Mouse (Mus musculus) liver, postnatal 0 days (tissue): ENCODE data around the gene Calcoco1. TPM values are rescaled to one million over a fixed set of nuclear protein-coding genes. Genes with fewer than 3 reads are reported as not detected.

ENCODE experiments used
- ATAC-seq: fragments of 200-750 bp; cut with Nextera tagmentation; 2 replicates; pipeline ENCODE4 v1.8.0; 2017; ENCODE audit warnings: mild to moderate bottlenecking, moderate library complexity
- DNase-seq: peaks from one replicate; pipeline ENCODE4 v3.0.0-alpha.2; 2016
- H3K27ac ChIP-seq: fragments of 300-500 bp; sonication (generic); 2 replicates; pipeline ENCODE4 v1.5.1; 2014; ENCODE audit warnings: antibody characterized with exemption, moderate library complexity, mild to moderate bottlenecking, low read depth
- H3K27me3 ChIP-seq: fragments of 300-500 bp; sonication (generic); 2 replicates; pipeline ENCODE4 v1.6.1; 2014; ENCODE audit warnings: low read length, control low read depth, mixed read lengths; ENCODE audit not compliant: insufficient read depth
- H3K36me3 ChIP-seq: fragments of 300-500 bp; sonication (generic); replicated peaks from 2 replicates; pipeline ENCODE4 v1.6.1; 2014; ENCODE audit warnings: mild to moderate bottlenecking, control low read depth, low read length, moderate library complexity, mixed read lengths; ENCODE audit not compliant: insufficient read depth
- H3K4me1 ChIP-seq: fragments of 300-500 bp; sonication (generic); 2 replicates; pipeline ENCODE4 v1.6.1; 2014; ENCODE audit warnings: antibody characterized with exemption, mild to moderate bottlenecking, control low read depth; ENCODE audit not compliant: insufficient read depth
- H3K4me2 ChIP-seq: fragments of 300-500 bp; sonication (generic); 2 replicates; pipeline ENCODE4 v1.6.1; 2014; ENCODE audit warnings: low read depth, mild to moderate bottlenecking, low read length, moderate library complexity, mixed read lengths
- H3K4me3 ChIP-seq: fragments of 300-500 bp; sonication (generic); 2 replicates; pipeline ENCODE4 v1.5.1; 2014; ENCODE audit warnings: low read depth, low read length
- H3K9ac ChIP-seq: fragments of 300-500 bp; sonication (generic); replicated peaks from 2 replicates; pipeline ENCODE4 v1.6.1; 2014; ENCODE audit warnings: mild to moderate bottlenecking, moderate library complexity
- H3K9me3 ChIP-seq: fragments of 300-500 bp; sonication (generic); 2 replicates; pipeline ENCODE4 v1.6.1; 2016; ENCODE audit warnings: mild to moderate bottlenecking, control low read depth, low read length, mixed read lengths
- CTCF ChIP-seq: sonication (generic); IDR thresholded peaks from 2 replicates; pipeline ENCODE4 v1.5.1; 2016; ENCODE audit warnings: antibody characterized with exemption, low read depth
- EP300 ChIP-seq: IDR thresholded peaks from 2 replicates; pipeline ENCODE4 v1.6.1; 2016; ENCODE audit warnings: antibody characterized with exemption, low read depth, mild to moderate bottlenecking
- WGBS: fragments of 180-500 bp; shearing (Covaris S2); extraction: QIAGEN DNeasy Blood & Tissue Kit; methylation state at CpG from one replicate; pipeline ENCODE4 v1.1.7; 2014; ENCODE audit not compliant: insufficient replicate concordance; 5-methylcytosine and 5-hydroxymethylcytosine counted together
- polyA plus RNA-seq: library from polyadenylated mRNA; unstranded; fragments of >200 nt; fragmentation: Nextera tagmentation; extraction: Ambion mirVana; gene quantifications from 2 replicates; pipeline ENCODE4 v1.2.1, GENCODE M21; 2015

Calcoco1 gene
- polyA plus RNA-seq, 1 experiment from 2014 or later: 11.1 TPM

DNA sequence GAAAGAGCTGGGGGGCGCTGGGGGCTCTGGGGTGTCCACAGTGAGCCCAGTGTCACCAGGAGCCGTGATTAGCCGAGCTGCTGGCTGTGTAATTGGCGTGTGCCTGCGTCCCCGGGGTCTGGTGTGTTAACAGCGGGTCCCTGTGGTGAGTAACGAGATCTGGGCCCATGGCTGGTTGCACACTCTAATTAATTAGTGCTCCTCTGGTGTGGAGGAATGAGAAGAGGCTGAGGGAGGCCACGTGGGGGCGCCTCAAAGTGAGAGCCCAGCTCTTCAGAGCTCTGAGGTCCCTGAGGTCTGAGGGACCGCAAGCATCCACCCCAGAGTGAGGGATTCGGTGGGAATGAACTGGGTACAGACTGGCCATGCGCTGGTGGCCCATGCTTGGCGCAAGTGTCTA lies 13.1 kb upstream of the Calcoco1 start:
- H3K9ac ChIP-seq: no peak overlapping the region
- TF ChIP-seq CTCF (no peak), EP300 (no peak)
- no peaks in the 10 kb centered on the region for H3K36me3 ChIP-seq
- peaks cover 17% of the 10 kb centered on the region for H3K27me3 ChIP-seq
- H3K4me2 ChIP-seq: no peak overlapping the region
- DNase-seq: no peak
- no peaks in the 10 kb centered on the region for H3K9me3 ChIP-seq
- no peak overlapping the region for H3K27ac ChIP-seq
- WGBS: 47% methylated on average over 14 of the region's 14 CpGs
- H3K4me1 ChIP-seq: no peaks in the 10 kb centered on the region
- no peak for ATAC-seq
- no peak overlapping the region for H3K4me3 ChIP-seq

DNA sequence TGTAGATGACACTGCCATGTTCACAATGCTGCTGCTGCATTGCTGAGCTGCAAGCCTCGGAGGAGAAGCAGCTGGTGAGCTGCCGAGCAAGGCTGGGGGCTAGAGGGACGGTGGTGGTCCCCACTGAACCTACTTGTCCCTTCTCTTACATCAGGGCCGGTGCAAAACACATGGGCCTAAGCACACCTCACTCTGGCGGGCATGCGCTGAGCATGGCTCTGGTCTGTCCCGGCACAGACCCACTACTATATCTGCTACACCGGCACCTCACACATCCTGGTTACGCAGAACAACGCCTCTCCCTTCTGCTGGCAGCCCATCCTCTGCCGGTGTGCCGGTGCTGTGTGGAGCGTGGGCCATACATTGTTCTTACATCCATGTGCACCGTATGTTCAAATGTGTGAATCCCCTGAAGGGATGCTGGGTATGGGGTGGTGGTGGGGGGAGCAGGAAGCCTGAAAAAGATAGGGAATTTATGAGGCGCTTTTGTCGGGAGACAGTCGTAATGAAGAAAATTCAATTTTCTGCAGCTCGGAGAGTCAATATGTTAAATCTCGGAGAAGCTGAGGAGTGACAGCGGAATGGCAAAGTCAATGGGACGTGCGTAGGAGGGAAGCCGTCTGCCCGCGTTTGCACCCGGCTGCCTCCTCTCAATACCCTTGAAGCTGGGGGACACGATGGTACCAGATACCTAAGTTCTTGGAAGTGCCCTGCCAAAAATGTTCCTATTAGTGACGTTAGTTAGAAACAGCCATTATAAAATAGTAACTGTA lies 12.0 kb upstream of the Calcoco1 start:
- H3K4me2 ChIP-seq: no peak overlapping the region
- H3K36me3 ChIP-seq: no peaks in the 10 kb centered on the region
- H3K27me3 ChIP-seq: peaks cover 17% of the 10 kb centered on the region
- DNase-seq (no peak), ATAC-seq (no peak)
- 85% methylated on average over 28 of the region's 28 CpGs for WGBS
- H3K9ac ChIP-seq: no peak overlapping the region
- TF ChIP-seq EP300 (no peak), CTCF (no peak)
- H3K4me1 ChIP-seq: no peaks in the 10 kb centered on the region
- H3K4me3 ChIP-seq: no peak overlapping the region
- H3K27ac ChIP-seq: no peak overlapping the region
- no peaks in the 10 kb centered on the region for H3K9me3 ChIP-seq

DNA sequence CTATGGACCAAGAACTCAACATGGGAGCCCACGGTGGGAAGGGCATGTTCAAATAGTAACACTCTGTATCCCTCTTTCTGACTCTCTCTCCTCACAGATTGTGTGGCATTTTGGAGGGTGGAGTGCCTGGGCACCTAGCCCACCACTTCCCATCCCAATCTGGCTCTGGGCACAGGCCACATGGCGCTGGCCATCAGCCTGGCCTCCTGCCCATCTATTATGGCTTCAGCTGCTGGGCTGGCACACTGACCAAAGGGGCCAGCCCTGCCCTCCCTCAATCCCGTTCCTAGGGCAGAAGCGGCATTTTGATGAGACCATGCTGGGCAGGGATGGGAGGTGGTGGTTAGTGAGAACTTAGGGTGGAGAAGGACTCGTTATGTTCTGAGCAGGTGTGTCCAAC lies 11.3 kb upstream of the Calcoco1 start:
- H3K36me3 ChIP-seq: no peaks in the 10 kb centered on the region
- DNase-seq (no peak), ATAC-seq (no peak)
- H3K27ac ChIP-seq: no peak overlapping the region
- H3K4me3 ChIP-seq: no peak overlapping the region
- 72% methylated on average over 5 of the region's 5 CpGs for WGBS
- H3K27me3 ChIP-seq: peaks cover 17% of the 10 kb centered on the region
- no peaks in the 10 kb centered on the region for H3K4me1 ChIP-seq
- no peak overlapping the region for H3K9ac ChIP-seq
- TF ChIP-seq EP300 (no peak), CTCF (no peak)
- no peaks in the 10 kb centered on the region for H3K9me3 ChIP-seq
- no peak overlapping the region for H3K4me2 ChIP-seq

DNA sequence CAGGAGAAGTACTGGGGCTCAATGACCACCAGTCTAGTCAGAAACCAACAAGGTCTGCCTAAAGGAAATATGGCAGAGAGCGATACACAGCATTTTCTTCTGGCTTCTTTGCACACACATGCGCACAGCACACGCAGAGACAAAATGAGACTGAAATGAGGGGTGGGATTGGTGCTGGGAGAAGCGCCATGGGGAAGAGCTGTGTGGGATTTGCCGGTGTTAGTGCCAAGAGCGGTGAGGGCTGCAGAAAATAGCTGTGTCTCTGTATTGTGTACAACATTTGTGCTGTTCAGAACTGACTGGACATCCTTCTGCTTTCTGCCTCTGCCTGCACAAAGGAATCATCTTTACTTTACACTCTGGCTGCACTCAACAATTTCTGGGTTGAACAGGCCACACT lies 10.4 kb upstream of the Calcoco1 start:
- Histone ChIP-seq H3K27me3 (peaks cover 17% of the 10 kb centered on the region), H3K27ac (no peak overlapping the region), H3K4me3 (no peak overlapping the region), H3K4me2 (no peak overlapping the region), H3K9me3 (no peaks in the 10 kb centered on the region), H3K4me1 (no peaks in the 10 kb centered on the region), H3K9ac (no peak overlapping the region), H3K36me3 (no peaks in the 10 kb centered on the region)
- TF ChIP-seq CTCF (no peak), EP300 (no peak)
- DNase-seq (no peak), ATAC-seq (no peak)
- WGBS: 86% methylated on average over 6 of the region's 6 CpGs

DNA sequence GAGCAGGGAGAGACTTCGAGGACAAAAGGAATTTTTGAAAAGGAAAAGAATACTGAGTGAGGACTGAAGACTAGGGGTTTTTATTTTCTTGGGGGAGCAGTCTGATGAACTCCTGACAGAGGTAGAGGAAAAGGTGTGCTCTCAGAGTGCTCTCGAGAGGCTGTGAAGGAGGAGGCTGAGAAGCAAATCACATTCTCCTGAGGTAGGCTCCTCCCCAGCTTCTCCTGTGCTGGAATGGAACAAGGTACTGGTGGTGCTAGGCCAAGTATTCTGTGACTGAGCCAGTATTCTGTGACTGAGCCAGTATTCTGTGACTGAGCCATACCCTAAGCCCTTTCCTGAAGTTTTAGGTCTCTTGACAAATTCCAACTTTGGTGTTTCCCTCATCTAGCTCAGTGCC lies 6.0 kb upstream of the Calcoco1 start:
- TF ChIP-seq CTCF: no peak
- TF ChIP-seq EP300: no peak
- no peak overlapping the region for H3K4me3 ChIP-seq
- 64% methylated on average over 2 of the region's 2 CpGs for WGBS
- H3K27me3 ChIP-seq: no peaks in the 10 kb centered on the region
- no peak overlapping the region for H3K27ac ChIP-seq
- H3K9me3 ChIP-seq: no peaks in the 10 kb centered on the region
- H3K9ac ChIP-seq: no peak overlapping the region
- H3K36me3 ChIP-seq: no peaks in the 10 kb centered on the region
- no peak overlapping the region for H3K4me2 ChIP-seq
- no peak for DNase-seq
- ATAC-seq: no peak
- no peaks in the 10 kb centered on the region for H3K4me1 ChIP-seq

DNA sequence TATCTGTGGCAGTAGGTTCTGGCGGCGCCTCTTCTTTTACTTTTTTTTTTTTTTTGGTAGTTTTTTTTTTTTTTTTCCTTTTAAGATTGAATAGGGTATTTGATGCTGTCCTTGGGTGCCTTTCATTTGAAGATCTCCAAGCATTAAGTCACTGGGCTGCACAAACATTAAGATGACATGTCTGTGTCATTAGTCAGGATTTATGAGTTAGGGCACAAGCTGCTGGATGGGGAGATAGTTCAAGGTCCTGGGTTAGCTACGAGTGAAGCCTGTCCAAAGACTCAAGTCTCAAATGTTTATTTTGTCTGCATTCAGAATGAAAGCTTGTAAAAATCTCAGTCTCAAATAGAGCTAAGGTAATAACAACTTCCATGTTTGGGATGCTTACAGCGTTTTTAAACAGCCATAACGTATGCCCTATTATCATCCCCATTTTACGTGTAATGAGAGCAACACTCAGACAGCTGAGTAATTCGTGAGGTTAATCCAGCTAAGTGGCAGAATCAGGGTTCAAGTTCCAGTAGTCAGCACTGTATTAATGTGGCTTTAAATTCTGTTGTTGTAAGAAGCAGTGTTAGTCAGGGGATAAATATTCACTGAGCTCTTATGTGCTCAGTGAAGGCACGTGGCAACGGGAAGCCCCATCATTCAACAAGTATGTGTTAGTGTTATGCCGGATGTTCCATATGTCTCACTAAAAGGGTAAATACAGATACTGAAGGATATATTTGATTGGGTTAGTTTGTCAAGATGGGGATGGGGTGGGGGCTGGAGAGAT lies 1.6 kb upstream of the Calcoco1 start:
- ATAC-seq (no peak), DNase-seq (no peak)
- H3K4me1 ChIP-seq: peaks cover 13% of the 10 kb centered on the region
- no peak overlapping the region for H3K4me2 ChIP-seq
- 0 out of 2 replicates have a peak, but pooled peaks cover 3% of the 10 kb centered on the region for H3K36me3 ChIP-seq
- no peaks in the 10 kb centered on the region for H3K27me3 ChIP-seq
- no peaks in the 10 kb centered on the region for H3K9me3 ChIP-seq
- H3K4me3 ChIP-seq: no peak overlapping the region
- H3K27ac ChIP-seq: no peak overlapping the region
- WGBS: 80% methylated on average over 10 of the region's 10 CpGs
- TF ChIP-seq EP300: no peak
- no peak overlapping the region for H3K9ac ChIP-seq
